ENCODE assay signal across 8 mouse cellular contexts in genomic region chr17:56757416-56758123, GRCm38 (mm10). TPM values are rescaled to one million over a fixed set of nuclear protein-coding genes. Genes with fewer than 3 reads are reported as not detected.
DNase-seq lines count a peak whose midpoint lies in the region; ATAC-seq and TF ChIP-seq lines count a peak whose summit lies in the region.

TSS of gene Nrtn (minus strand) at chr17:56757530.

- peak; percentile 60 for DNase-seq in brain, adult 2 months (ENCODE audit: low read depth, low spot score)
- peak; percentile 90 for DNase-seq in forebrain, embryonic 11.5 days (ENCODE audit: low spot score)
- DNase-seq in kidney, postnatal 14 days, result peak; percentile 94
- DNase-seq in ovary, postnatal 14 days (ENCODE audit: low spot score), result peak; percentile 94
- peak; percentile 87 for DNase-seq in thymus, postnatal 25 days

- H3K9me3 ChIP-seq in E14TG2a.4 (ENCODE audit: low read length), result no peaks in the 10 kb centered on the region
- H3K9me3 ChIP-seq in forebrain, embryonic 11.5 days (ENCODE audit: control insufficient read depth, low read length), result no peaks in the 10 kb centered on the region
- H3K9me3 ChIP-seq in heart, embryonic 16.5 days (replicated peaks; ENCODE audit: control insufficient read depth, low read length), result 0 out of 2 replicates have a peak, but pooled peaks cover 5% of the 10 kb centered on the region
- no peaks in the 10 kb centered on the region for H3K9me3 ChIP-seq in lung, embryonic 16.5 days (ENCODE audit: control insufficient read depth, low read length)

- peak within 1 kb of the TSS; percentile 95 for H3K4me2 ChIP-seq in forebrain, embryonic 11.5 days (ENCODE audit: low read depth, low read length, severe bottlenecking)
- peak within 1 kb of the TSS; percentile 98 for H3K4me2 ChIP-seq in heart, embryonic 16.5 days (ENCODE audit: low read depth, low read length)
- peak within 1 kb of the TSS; percentile 99 for H3K4me2 ChIP-seq in lung, embryonic 16.5 days (ENCODE audit: low read depth, low read length)

- TF ChIP-seq CTCF in E14TG2a.4 (conservative IDR thresholded peaks at IDR 0.05; ENCODE audit: low read length), result no peak

- peaks cover 46% of the 10 kb centered on the region for H3K27me3 ChIP-seq in E14TG2a.4 (ENCODE audit: insufficient read depth, low read length)
- H3K27me3 ChIP-seq in forebrain, embryonic 11.5 days (ENCODE audit: control insufficient read depth, insufficient read depth, low read length), result peaks cover 52% of the 10 kb centered on the region
- peaks cover 42% of the 10 kb centered on the region for H3K27me3 ChIP-seq in heart, embryonic 16.5 days (ENCODE audit: control insufficient read depth, insufficient read depth, low read length)
- H3K27me3 ChIP-seq in lung, embryonic 16.5 days (ENCODE audit: control insufficient read depth, insufficient read depth, low read depth, low read length), result peaks cover 44% of the 10 kb centered on the region

- H3K36me3 ChIP-seq in E14TG2a.4 (ENCODE audit: insufficient read depth, low read length), result no peaks in the 10 kb centered on the region
- H3K36me3 ChIP-seq in forebrain, embryonic 11.5 days (ENCODE audit: control insufficient read depth, insufficient read depth, low read length), result no peaks in the 10 kb centered on the region
- H3K36me3 ChIP-seq in heart, embryonic 16.5 days (ENCODE audit: control insufficient read depth, insufficient read depth), result no peaks in the 10 kb centered on the region
- no peaks in the 10 kb centered on the region for H3K36me3 ChIP-seq in lung, embryonic 16.5 days (ENCODE audit: control insufficient read depth, insufficient read depth, low read length)

- WGBS in forebrain, embryonic 11.5 days, result under 1% methylated on average over 45 of the region's 48 CpGs
- under 1% methylated on average over 48 of the region's 48 CpGs for WGBS in heart, embryonic 16.5 days
- WGBS in lung, embryonic 16.5 days, result under 1% methylated on average over 33 of the region's 48 CpGs

- no peak within 1 kb of the TSS for H3K27ac ChIP-seq in forebrain, embryonic 11.5 days (ENCODE audit: low read depth, low read length)
- H3K27ac ChIP-seq in heart, embryonic 16.5 days (ENCODE audit: low read length), result peak within 1 kb of the TSS; percentile 37; the same call in 1 of the 2 replicates
- H3K27ac ChIP-seq in lung, embryonic 16.5 days (ENCODE audit: low read length), result no peak within 1 kb of the TSS

- peak within 1 kb of the TSS; percentile 54 for H3K9ac ChIP-seq in forebrain, embryonic 11.5 days (ENCODE audit: low read length)
- H3K9ac ChIP-seq in heart, embryonic 16.5 days (ENCODE audit: low read length), result peak within 1 kb of the TSS; percentile 86
- peak within 1 kb of the TSS; percentile 72 for H3K9ac ChIP-seq in lung, embryonic 16.5 days (ENCODE audit: low read length)

- ATAC-seq in forebrain, embryonic 11.5 days (replicated peaks; ENCODE audit: low FRiP score), result peak; percentile 67
- peak; percentile 73 for ATAC-seq in heart, embryonic 16.5 days (replicated peaks; ENCODE audit: extremely low read depth, insufficient read depth, low FRiP score)
- ATAC-seq in lung, embryonic 16.5 days (ENCODE audit: low read depth), result peak; percentile 76

- peak within 1 kb of the TSS; percentile 88 for H3K4me3 ChIP-seq in E14TG2a.4 (replicated peaks; ENCODE audit: low read length)
- peak within 1 kb of the TSS; percentile 40 for H3K4me3 ChIP-seq in forebrain, embryonic 11.5 days (ENCODE audit: low read depth, low read length)
- H3K4me3 ChIP-seq in heart, embryonic 16.5 days (ENCODE audit: low read length), result peak within 1 kb of the TSS; percentile 67
- H3K4me3 ChIP-seq in lung, embryonic 16.5 days (ENCODE audit: low read length), result peak within 1 kb of the TSS; percentile 59

- H3K4me1 ChIP-seq in E14TG2a.4 (replicated peaks; ENCODE audit: low read depth, low read length), result peaks cover 68% of the 10 kb centered on the region
- peaks cover 16% of the 10 kb centered on the region; the same call in 1 of the 2 replicates for H3K4me1 ChIP-seq in forebrain, embryonic 11.5 days (replicated peaks; ENCODE audit: control insufficient read depth, insufficient read depth, low read length)
- H3K4me1 ChIP-seq in heart, embryonic 16.5 days (ENCODE audit: control insufficient read depth, insufficient read depth, low read length), result peaks cover 21% of the 10 kb centered on the region
- peaks cover 34% of the 10 kb centered on the region for H3K4me1 ChIP-seq in lung, embryonic 16.5 days (replicated peaks; ENCODE audit: control insufficient read depth, insufficient read depth, low read length)

RNA-seq across cellular contexts. Expression of gene Nrtn, which starts in this region (rescaled TPM):
- 5.0 and 5.5 TPM in 2 replicates for polyA plus RNA-seq in forebrain, embryonic 11.5 days (2014; fragmentation: Nextera tagmentation; extraction: Ambion mirVana)
- 21.2 and 23.9 TPM in 2 replicates for polyA plus RNA-seq in heart, embryonic 16.5 days (2015; fragmentation: Nextera tagmentation; extraction: Ambion mirVana)
- polyA plus RNA-seq in lung, embryonic 16.5 days (2015; fragmentation: Nextera tagmentation; extraction: Ambion mirVana), result 5.1 and 7.3 TPM in 2 replicates
